Mouse (Mus musculus): ENCODE data around the gene Ppp6r2. TPM values are rescaled to one million over a fixed set of nuclear protein-coding genes. Genes with fewer than 3 reads are reported as not detected.

Gene Ppp6r2
- total and polyA plus RNA-seq, 3 experiments: 8.7 to 14.7 (median 10.3) TPM

DNA sequence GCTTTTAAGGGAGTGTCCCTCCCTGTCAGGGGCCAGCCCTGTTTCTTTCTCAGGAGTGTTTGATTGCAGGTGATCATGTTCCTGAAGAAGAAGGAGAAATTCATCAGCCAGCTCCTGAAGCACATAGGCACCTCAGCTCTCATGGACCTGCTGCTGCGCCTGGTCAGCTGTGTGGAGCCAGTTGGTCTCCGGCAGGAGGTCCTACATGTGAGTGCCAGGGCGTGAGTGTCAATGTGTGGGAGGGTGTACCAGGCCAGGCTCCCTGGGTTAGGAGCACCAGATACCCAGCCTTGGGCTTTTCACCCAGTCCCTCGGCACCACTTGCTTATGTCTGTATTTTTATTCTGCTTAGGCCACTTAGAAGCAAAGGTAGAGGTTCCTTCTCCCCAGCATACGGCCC lies 47.6 kb downstream of the Ppp6r2 start:
- Histone ChIP-seq H3K27ac (ENCODE audit: insufficient read depth, low read depth) (no peak overlapping the region), H3K4me3 (replicated peaks in 1 of 3; ENCODE audit: low read depth in 2 of 3, low read length in 2 of 3, poor library complexity in 1 of 3) (no peak overlapping the region), H3K4me2 (ENCODE audit: insufficient read depth, low read depth, poor library complexity, severe bottlenecking) (no peak overlapping the region), H3K4me1 (ENCODE audit: control insufficient read depth in 1 of 2, insufficient read depth in 2 of 2) (no peaks in the 10 kb centered on the region), H3K9ac (ENCODE audit: insufficient read depth, low read depth) (no peak overlapping the region), H3K9me3 (replicated peaks; ENCODE audit: low read length) (peaks cover 3% of the 10 kb centered on the region), H3K36me3 (replicated peaks in 1 of 2; ENCODE audit: control insufficient read depth in 1 of 2, insufficient read depth in 1 of 2, low read length in 1 of 2) (peaks cover 0 to 52% of the 10 kb centered on the region in 2 experiments), H3K79me2 (replicated peaks; ENCODE audit: control insufficient read depth, extremely low read depth, insufficient read depth, poor library complexity, severe bottlenecking) (no peaks in the 10 kb centered on the region), H3K27me3 (replicated peaks) (no peaks in the 10 kb centered on the region)
- dilution Hi-C loops (cut with MboI; ENCODE audit: extremely low pct_ligation_motif_present, extremely low pct_unique_long_range_greater_than_20kb, low sequenced_read_pairs): no loop called here
- no peak for DNase-seq (ENCODE audit: extremely low read depth)
- TF ChIP-seq ZMIZ1 (IDR thresholded peaks at IDR 0.05; ENCODE audit: low read depth, low read length): no peak
- no peak for TF ChIP-seq CHD1 (IDR thresholded peaks at IDR 0.05; ENCODE audit: low read depth, low read length)
- no peak for TF ChIP-seq RAD21 (IDR thresholded peaks at IDR 0.05; ENCODE audit: low read depth, low read length)
- no peak for TF ChIP-seq EP300 (IDR thresholded peaks at IDR 0.05; ENCODE audit: low read length)
- TF ChIP-seq ELF1 (IDR thresholded peaks at IDR 0.05; ENCODE audit: low read depth, low read length): no peak
- TF ChIP-seq POLR2A (IDR thresholded peaks at IDR 0.05; ENCODE audit: low read depth, low read length): no peak
- no peak for TF ChIP-seq HCFC1 (IDR thresholded peaks at IDR 0.05; ENCODE audit: low read depth, low read length)
- no peak for TF ChIP-seq BHLHE40 (IDR thresholded peaks at IDR 0.05; ENCODE audit: low read depth, low read length)
- no peak for TF ChIP-seq IRF4 (IDR thresholded peaks at IDR 0.05; ENCODE audit: low read depth, low read length)
- no peak for TF ChIP-seq TCF12 (IDR thresholded peaks at IDR 0.05; ENCODE audit: low read depth, low read length)
- in situ Hi-C loops (cut with MboI; ENCODE audit: low pct_ligation_motif_present, low pct_unique_long_range_greater_than_20kb, low sequenced_read_pairs): no loop called here

- peaks cover 0 to 8% of the 10 kb centered on the region in 2 experiments; a peak in 2 of 4 replicates for H3K4me1 ChIP-seq (ENCODE audit: control insufficient read depth in 1 of 2, insufficient read depth in 2 of 2)
- dilution Hi-C loops (cut with MboI; ENCODE audit: extremely low pct_ligation_motif_present, extremely low pct_unique_long_range_greater_than_20kb, low sequenced_read_pairs) (no loop called here), in situ Hi-C loops (cut with MboI; ENCODE audit: low pct_ligation_motif_present, low pct_unique_long_range_greater_than_20kb, low sequenced_read_pairs) (no loop called here)
- H3K9me3 ChIP-seq (replicated peaks; ENCODE audit: low read length): no peaks in the 10 kb centered on the region
- DNase-seq (ENCODE audit: extremely low read depth): no peak
- H3K27ac ChIP-seq (ENCODE audit: insufficient read depth, low read depth): no peak overlapping the region
- no peaks in the 10 kb centered on the region for H3K27me3 ChIP-seq (replicated peaks)
- peaks cover 0 to 35% of the 10 kb centered on the region in 2 experiments for H3K36me3 ChIP-seq (replicated peaks in 1 of 2; ENCODE audit: control insufficient read depth in 1 of 2, insufficient read depth in 1 of 2, low read length in 1 of 2)
- H3K4me2 ChIP-seq (ENCODE audit: insufficient read depth, low read depth, poor library complexity, severe bottlenecking): no peak overlapping the region
- no peak overlapping the region for H3K9ac ChIP-seq (ENCODE audit: insufficient read depth, low read depth)
- H3K79me2 ChIP-seq (replicated peaks; ENCODE audit: control insufficient read depth, extremely low read depth, insufficient read depth, poor library complexity, severe bottlenecking): no peaks in the 10 kb centered on the region
- H3K4me3 ChIP-seq (replicated peaks in 1 of 3; ENCODE audit: low read depth in 2 of 3, low read length in 2 of 3, poor library complexity in 1 of 3): no peak overlapping the region
- TF ChIP-seq CTCF (conservative IDR thresholded peaks at IDR 0.05 in 1 of 2, IDR thresholded peaks at IDR 0.05 in 1 of 2; ENCODE audit: low read depth in 2 of 2, low read length in 2 of 2) (no peak), IRF4 (IDR thresholded peaks at IDR 0.05; ENCODE audit: low read depth, low read length) (no peak), GABPA (IDR thresholded peaks at IDR 0.05; ENCODE audit: insufficient replicate concordance, low read depth, low read length) (no peak), BHLHE40 (IDR thresholded peaks at IDR 0.05; ENCODE audit: low read depth, low read length) (no peak), ELF1 (IDR thresholded peaks at IDR 0.05; ENCODE audit: low read depth, low read length) (no peak), SIN3A (IDR thresholded peaks at IDR 0.05; ENCODE audit: low read length) (no peak), UBTF (IDR thresholded peaks at IDR 0.05; ENCODE audit: low read depth, low read length) (no peak), ZMIZ1 (IDR thresholded peaks at IDR 0.05; ENCODE audit: low read depth, low read length) (no peak), MEF2A (IDR thresholded peaks at IDR 0.05; ENCODE audit: borderline replicate concordance, low read depth, low read length) (no peak), USF1 (IDR thresholded peaks at IDR 0.05; ENCODE audit: low read depth, low read length) (no peak), SMC3 (IDR thresholded peaks at IDR 0.05; ENCODE audit: low read depth, low read length) (no peak), POLR2A (IDR thresholded peaks at IDR 0.05; ENCODE audit: low read depth, low read length) (no peak), NRF1 (IDR thresholded peaks at IDR 0.05; ENCODE audit: low read depth, low read length) (no peak), POLR2AphosphoS2 (IDR thresholded peaks at IDR 0.05; ENCODE audit: low read depth, low read length) (no peak), KAT2A (IDR thresholded peaks at IDR 0.05; ENCODE audit: insufficient replicate concordance, low read length) (no peak), CHD1 (IDR thresholded peaks at IDR 0.05; ENCODE audit: low read depth, low read length) (no peak), ZC3H11A (IDR thresholded peaks at IDR 0.05; ENCODE audit: low read depth, low read length) (no peak), TCF12 (IDR thresholded peaks at IDR 0.05; ENCODE audit: low read depth, low read length) (no peak), MAZ (IDR thresholded peaks at IDR 0.05; ENCODE audit: low read depth, low read length) (no peak), JUND (conservative IDR thresholded peaks at IDR 0.05; ENCODE audit: low read depth, low read length) (no peak)
Measured at GRCm38 (mm10) chr15:89264485-89264884, 53.1 kb downstream of the Ppp6r2 start.
